Mouse (Mus musculus): ENCODE data around the gene Tlx3. TPM values are rescaled to one million over a fixed set of nuclear protein-coding genes. Genes with fewer than 3 reads are reported as not detected.

The Tlx3 gene
- not detected in 2 replicates for polyA plus RNA-seq (2012; rRNA removed)

- WGBS: 3% methylated on average over 80 of the region's 81 CpGs
- DNase-seq (ENCODE audit: low read depth, low spot score): no peak
Measured at GRCm38 (mm10) chr11:33203383-33204328, at the start of gene Tlx3. TSS of gene Tlx3 (minus strand) at chr11:33203589.

GRCm38 (mm10) chr11:33240295-33240694, 36.9 kb upstream of the Tlx3 start:
- WGBS: 84% methylated on average over 3 of the region's 3 CpGs
- DNase-seq (ENCODE audit: low read depth, low spot score): no peak

- no peak for DNase-seq (ENCODE audit: low read depth, low spot score)
- WGBS: 68% methylated on average over 3 of the region's 3 CpGs
Measured at GRCm38 (mm10) chr11:33234134-33234533, 30.7 kb upstream of the Tlx3 start.

GRCm38 (mm10) chr11:33232056-33232455, 28.7 kb upstream of the Tlx3 start:
- 75% methylated on average over 5 of the region's 5 CpGs for WGBS
- DNase-seq (ENCODE audit: low read depth, low spot score): no peak

- no peak for DNase-seq (ENCODE audit: low read depth, low spot score)
- 84% methylated on average over 2 of the region's 2 CpGs for WGBS
Measured at GRCm38 (mm10) chr11:33228186-33228585, 24.8 kb upstream of the Tlx3 start.

GRCm38 (mm10) chr11:33226516-33226915, 23.1 kb upstream of the Tlx3 start:
- 83% methylated on average over 8 of the region's 8 CpGs for WGBS
- no peak for DNase-seq (ENCODE audit: low read depth, low spot score)

GRCm38 (mm10) chr11:33221566-33222365, 18.4 kb upstream of the Tlx3 start:
- DNase-seq (ENCODE audit: low read depth, low spot score): no peak
- 63% methylated on average over 11 of the region's 11 CpGs for WGBS

GRCm38 (mm10) chr11:33220763-33221162, 17.4 kb upstream of the Tlx3 start:
- DNase-seq (ENCODE audit: low read depth, low spot score): no peak

GRCm38 (mm10) chr11:33217384-33218079, 14.1 kb upstream of the Tlx3 start:
- 61% methylated on average over 8 of the region's 8 CpGs for WGBS
- DNase-seq (ENCODE audit: low read depth, low spot score): no peak

More at GRCm38 (mm10) chr11:33220763-33221162, 17.4 kb upstream of the Tlx3 start:
- WGBS: 85% methylated on average over 7 of the region's 7 CpGs

- DNase-seq (ENCODE audit: low read depth, low spot score): no peak
- whole genome bisulfite sequencing: 78% methylated on average over 2 of the region's 2 CpGs
Measured at GRCm38 (mm10) chr11:33207411-33207810, 4.0 kb upstream of the Tlx3 start.

- DNase-seq (ENCODE audit: low read depth, low spot score): no peak
- 17% methylated on average over 3 of the region's 3 CpGs for WGBS
Measured at GRCm38 (mm10) chr11:33204966-33205365, 1.6 kb upstream of the Tlx3 start.

- 3% methylated on average over 18 of the region's 18 CpGs for WGBS
- DNase-seq (ENCODE audit: low read depth, low spot score): no peak
Measured at GRCm38 (mm10) chr11:33204329-33204705, 928 bp upstream of the Tlx3 start.

GRCm38 (mm10) chr11:33202972-33203371, 417 bp downstream of the Tlx3 start:
- 3% methylated on average over 45 of the region's 47 CpGs for WGBS
- no peak for DNase-seq (ENCODE audit: low read depth, low spot score)

GRCm38 (mm10) chr11:33202296-33202695, 1.1 kb downstream of the Tlx3 start:
- WGBS: 3% methylated on average over 37 of the region's 37 CpGs

GRCm38 (mm10) chr11:33201626-33202010, 1.8 kb downstream of the Tlx3 start:
- WGBS: 3% methylated on average over 19 of the region's 19 CpGs
- DNase-seq (ENCODE audit: low read depth, low spot score): no peak

More at GRCm38 (mm10) chr11:33202296-33202695, 1.1 kb downstream of the Tlx3 start:
- no peak for DNase-seq (ENCODE audit: low read depth, low spot score)

- WGBS: 2% methylated on average over 76 of the region's 76 CpGs
- no peak for DNase-seq (ENCODE audit: low read depth, low spot score)
Measured at GRCm38 (mm10) chr11:33200764-33201625, 2.4 kb downstream of the Tlx3 start.

GRCm38 (mm10) chr11:33199906-33200763, 3.3 kb downstream of the Tlx3 start:
- WGBS: 4% methylated on average over 45 of the region's 45 CpGs
- DNase-seq (ENCODE audit: low read depth, low spot score): no peak

GRCm38 (mm10) chr11:33199117-33199514, 4.3 kb downstream of the Tlx3 start:
- DNase-seq (ENCODE audit: low read depth, low spot score): no peak
- WGBS: 11% methylated on average over 15 of the region's 15 CpGs
